Mouse (Mus musculus): ENCODE measurements around the gene Nfe2l2.

DNA sequence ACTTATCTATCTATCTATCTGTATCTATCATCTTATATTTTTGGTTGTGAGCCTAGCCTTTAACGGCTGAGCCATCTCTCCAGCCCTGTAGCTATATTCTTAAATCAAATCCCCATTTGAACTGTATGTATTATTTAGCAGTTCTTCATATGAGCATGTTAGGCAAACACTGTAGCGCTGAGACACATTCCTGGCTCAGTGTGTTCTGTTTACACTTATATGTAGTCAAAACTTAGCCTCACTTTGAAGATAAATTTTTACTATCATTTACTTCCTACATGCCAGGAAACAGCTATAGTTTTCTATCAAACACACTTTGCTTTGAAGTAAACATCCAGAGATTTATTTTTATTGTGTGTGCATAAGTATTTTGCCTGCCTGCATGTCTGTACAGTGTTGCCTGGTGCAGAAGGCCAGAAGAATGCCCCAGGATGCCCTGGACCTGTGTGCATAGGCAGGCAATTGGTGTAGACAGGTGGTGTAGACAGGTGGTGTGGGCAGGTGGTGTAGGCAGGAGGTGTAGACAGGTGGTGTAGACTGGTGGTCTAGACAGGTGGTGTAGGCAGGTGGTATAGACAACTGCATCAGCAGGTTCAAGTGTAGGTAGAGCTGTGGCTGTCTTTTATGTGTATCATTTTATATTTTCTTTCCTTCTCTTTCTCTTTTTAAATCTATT, 45.7 kb upstream of the Nfe2l2 start:
- TF ChIP-seq CTCF (IDR thresholded peaks at IDR 0.05; ENCODE audit: extremely low read depth, insufficient read depth, insufficient read length, insufficient replicate concordance) (no peak), POLR2A (IDR thresholded peaks at IDR 0.05; ENCODE audit: low read depth, low read length) (no peak)
